Mouse (Mus musculus): ENCODE measurements around the gene Gast. TPM values are rescaled to one million over a fixed set of nuclear protein-coding genes. Genes with fewer than 3 reads are reported as not detected.
A peak's percentile ranks its signal among the peaks of the same experiment; 100 is the strongest.
"Not testable (repeated sequence)": the region's sequence is repeated elsewhere in the genome, so short reads cannot be mapped to it uniquely, and the experiment has no call there.

Gene Gast
- total RNA-seq, 2 experiments from 2014 or later, result not detected

DNA sequence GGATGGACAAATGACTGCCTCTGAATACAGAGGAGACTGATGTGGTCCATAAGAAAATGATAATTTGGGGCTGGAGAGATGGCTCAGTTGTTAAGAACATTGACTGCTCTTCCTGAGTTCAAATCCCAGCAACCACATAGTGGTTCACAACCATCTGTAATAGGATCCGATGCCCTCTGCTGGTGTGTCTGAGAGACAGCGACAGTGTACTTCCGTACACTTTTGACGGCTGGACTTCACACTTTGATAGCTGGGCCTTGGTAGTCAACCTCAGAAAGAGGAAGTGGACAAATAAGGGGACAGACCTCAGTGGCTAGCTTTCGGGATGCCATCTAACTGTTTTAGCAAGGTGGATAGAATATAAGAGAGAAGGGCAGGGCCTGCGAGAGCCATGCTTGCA, 26.0 kb downstream of the Gast start:
- no peak for DNase-seq (ENCODE audit: low spot score in 2 of 2)

DNA sequence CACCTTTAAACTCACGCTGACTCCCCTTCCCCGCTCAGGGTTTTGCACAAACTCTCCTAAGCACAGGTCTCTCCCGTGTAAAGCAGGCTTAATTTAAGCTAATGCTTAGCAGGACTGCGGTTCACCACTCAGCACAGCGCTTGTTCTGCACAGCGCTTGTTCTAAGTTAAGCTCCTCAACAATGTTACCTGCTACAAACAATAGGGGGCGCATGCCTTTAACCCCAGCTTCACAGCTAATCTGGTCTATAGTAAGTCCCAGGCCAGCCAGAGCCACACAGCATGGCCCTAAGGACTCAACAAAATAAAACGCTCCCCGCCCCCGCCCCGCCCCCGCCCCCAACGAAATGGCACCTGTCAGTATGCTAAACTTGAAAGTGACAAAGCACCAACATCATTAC, 26.9 kb downstream of the Gast start:
- DNase-seq (ENCODE audit: low spot score in 2 of 2), result not testable (repeated sequence)

DNA sequence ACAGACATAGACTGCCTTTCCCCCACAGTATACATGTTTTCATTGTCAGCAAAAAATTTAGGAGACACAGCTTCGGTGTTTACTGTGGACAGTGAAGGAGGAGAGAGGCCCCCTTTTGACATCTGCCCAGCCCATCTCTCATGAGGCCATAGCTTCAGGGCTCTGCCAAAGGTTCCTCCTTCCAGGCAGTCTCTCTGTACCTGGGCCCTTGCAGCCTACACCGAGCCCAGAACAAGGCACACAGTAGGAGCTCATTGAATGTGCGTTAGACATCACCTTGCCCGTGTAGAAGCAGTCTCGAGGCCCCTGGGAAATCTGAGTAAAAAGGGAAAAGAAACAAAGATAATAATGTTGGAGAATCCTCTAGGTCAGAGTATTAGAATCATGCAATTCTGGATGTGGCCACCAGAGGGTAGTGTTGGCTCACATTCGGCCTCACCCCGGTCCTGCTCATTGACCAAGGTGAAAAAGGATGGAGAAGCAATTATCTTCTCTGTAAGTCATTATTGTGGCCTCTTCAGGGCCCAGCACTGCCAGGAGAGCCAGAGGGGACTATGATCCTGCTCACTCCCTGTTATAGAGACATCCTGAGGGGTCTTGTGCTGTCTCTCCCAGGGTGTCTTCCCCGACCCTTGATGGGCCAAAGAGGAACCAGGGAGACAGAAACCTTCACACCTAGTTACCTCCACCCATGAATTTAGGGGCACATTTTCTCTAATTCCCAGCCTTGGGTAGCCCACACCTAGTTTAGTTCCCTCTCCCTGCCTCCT, 28.2 kb downstream of the Gast start:
- DNase-seq (ENCODE audit: low spot score in 2 of 2), result peak; percentile 46 to 49

DNA sequence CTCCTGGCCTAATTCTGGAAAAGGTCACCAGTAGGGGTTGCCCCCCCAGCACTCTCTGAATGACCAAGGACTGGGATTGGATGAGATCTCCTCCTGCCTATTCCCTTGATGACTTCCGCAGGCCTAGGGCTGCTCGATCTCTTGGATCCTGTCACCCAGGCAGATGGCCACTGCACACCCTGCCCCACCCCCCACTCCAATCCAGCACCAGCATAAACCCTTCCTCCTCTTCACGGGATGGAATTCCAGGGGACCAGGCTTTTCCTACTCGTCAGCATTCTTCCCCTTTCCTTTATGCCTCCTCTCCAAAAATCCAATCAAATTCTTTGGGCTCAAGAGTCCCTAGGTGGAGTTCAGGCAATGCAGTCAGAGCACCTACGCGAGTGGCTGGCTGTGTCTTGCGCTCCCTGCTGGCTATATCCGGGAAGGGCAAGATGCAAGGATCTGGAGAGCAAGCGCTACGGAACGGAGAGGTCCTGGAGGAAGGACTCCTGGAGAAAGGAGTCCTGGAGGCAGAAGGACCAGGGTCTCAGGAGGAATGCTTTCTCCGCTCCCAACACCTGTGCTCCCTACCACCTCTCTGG, 28.9 kb downstream of the Gast start:
- DNase-seq (ENCODE audit: low spot score in 2 of 2), result peak in 1 of 2 experiments; percentile 49

DNA sequence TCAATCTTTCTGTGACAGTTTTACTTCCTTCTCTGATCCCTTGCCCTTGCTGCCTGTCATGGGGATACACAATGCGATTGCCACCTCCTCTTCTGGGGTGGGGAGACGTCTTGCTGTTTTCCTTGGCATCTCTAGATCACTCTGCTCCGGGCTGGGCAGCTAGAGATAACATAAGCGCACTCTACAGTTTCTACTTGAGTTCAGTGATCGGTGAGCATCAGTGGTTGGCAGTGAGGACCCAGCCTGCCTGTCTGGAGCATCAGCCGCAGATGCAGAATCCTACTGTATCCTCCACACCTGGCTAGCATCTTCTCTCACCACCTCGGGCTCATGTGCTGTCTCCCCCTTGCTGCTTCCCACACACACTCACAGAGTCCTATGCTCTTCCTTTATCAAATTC, 34.9 kb downstream of the Gast start:
- no peak for DNase-seq (ENCODE audit: low spot score in 2 of 2)

DNA sequence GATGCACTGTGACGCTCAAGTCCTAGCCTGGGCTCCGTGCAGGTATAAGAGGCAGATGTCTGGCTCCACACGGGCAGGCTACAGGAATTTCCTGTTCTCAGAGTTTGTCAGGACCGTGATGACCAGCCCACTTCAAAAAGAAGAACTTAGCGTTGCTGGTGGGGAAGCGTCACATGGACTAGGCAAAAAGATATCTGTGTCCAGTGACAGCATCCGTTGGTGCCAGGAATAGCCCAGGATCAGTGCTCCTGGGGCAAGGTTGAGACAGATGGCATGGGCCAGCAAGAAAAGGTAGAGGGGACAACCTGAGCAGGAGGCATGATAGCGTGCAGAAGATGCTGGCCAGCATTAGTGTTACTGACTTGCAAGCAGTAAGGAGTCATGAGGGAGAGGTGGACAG, 35.6 kb downstream of the Gast start:
- no peak for DNase-seq (ENCODE audit: low spot score in 2 of 2)

DNA sequence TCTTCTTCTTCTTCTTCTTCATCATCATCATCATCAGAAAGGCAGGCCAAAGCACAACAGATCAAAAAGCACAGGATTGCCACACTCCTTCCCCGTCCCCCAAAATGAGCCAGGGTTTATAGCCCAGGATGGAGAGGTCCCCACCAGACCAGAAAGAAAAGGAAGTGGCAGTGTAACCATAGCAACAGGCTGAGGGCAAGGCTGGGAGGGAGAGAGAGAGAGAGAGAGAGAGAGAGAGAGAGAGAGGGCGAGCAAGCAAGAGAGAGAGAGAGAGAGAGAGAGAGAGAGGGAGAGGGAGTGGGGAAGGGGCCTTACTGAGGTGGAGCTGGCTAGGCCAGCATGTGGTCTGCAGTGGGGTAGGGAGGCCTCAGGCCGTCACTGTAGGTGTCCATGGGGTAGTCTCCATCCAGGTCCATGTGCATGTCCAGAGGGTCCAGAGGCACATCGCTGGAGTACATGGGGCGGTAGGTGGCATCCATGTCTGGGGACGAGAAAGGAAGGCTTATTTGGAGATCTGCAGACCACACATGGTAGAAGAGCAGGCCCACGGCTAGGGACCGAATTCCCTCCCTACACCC, 37.9 kb downstream of the Gast start:
- no peak for DNase-seq (ENCODE audit: low spot score in 2 of 2)

DNA sequence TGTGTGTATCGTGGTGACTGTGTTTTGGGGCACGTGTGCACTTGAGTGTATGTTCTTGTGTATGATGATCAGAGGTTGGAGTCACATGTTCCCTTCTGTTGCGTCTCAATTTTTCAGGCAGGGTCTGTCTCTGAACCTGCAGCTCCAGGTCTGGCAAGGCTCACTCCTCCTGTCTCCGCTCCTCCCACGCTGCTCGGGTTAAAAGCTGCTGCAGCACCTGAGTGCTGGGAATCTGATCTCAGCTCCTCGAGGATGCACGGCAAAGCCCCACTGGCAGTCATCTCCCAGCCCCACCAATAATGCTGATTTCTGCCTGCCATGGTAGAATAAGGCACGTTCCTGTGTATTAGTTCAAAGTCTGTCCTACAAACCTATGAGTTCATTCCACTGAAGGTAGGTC, 40.9 kb downstream of the Gast start:
- DNase-seq (ENCODE audit: low spot score in 2 of 2), result no peak

DNA sequence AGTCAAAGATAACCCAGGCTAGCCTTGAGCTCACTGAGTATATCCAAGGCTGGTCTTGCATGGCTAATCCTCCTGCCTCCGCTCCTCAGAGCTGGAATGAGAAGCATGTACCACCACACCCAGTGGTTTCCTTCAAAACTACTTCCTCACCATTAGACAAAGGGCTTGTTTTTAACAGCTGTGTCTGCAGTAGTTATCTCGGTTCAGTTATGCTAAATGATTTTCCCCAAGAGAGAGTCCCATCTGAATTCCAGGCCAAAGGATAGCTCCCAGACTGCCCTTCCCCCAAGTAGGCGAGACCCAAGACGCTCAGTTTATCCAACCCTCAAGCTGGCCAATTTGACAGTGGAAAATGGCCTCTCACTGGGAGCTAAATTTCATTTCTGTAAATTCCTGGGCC, 41.8 kb downstream of the Gast start:
- DNase-seq (ENCODE audit: low spot score in 2 of 2), result no peak

DNA sequence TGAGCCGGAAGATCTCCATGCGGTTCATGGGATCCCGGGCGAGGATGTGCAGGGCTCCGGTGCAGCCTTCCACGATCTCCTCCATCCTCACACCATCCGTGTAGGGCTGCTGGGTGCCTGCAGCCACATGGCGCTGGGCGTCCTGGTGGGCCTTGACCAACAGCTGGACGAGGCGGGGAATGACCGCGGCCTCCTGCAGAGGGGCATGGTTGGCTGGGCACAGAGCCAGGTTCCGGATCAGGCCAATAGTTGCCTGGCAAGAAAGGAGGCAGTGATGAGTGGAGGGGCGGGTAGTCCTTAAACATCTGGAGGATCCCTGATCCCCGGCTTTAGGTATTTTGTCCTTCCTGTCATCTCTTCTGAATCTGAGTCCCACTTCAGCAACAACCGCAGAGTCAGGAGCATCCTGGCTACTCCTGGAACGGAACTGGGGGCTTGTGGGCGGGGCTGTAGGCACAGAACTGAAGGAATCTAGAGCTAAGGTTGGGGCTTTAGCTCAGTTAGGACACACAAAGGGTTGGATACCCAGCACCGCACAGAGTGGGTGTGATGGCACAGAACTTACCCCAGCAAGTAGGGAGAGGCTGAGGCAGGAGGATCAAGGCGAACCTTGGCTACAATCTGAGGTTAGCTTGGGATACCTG, 42.7 kb downstream of the Gast start:
- no peak for DNase-seq (ENCODE audit: low spot score in 2 of 2)

DNA sequence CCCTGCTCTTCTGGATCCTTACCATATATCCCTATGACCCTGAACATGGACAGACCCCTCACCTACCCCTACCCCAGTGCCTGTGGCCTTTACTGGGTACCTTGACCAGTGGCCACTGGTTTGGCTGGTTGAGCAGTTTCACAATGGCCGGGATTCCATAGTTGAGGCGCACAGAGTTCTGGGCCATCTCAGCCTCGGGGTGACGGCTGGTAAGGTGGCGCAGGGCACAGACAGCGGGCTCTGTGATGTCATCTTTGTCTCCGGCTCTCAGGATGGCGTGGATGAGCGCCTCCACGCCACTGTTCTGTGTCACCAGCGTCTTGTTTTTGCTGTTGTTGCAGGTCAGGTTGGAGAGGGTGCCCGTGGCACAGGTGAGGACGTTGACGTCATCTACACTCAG, 43.8 kb downstream of the Gast start:
- no peak for DNase-seq (ENCODE audit: low spot score in 2 of 2)

DNA sequence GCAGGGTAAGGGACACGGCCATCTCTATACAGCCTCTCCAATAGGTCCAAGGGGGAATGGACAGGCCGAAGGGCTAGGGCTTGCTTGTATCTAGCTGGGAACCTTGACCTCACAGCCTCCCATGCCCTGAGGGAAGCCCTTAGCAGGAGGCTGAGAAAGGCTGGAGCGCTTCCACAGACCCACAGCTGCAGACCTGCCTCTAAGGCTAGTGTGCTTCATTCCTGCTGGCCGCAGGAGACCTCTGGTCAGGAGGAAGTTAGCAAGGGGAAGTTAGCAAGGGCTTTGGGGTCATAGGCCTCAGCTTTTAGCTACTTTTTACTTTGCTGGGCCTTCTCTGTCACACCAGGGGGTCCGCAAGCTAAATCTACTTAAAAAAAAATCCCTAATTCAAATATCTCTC, 44.2 kb downstream of the Gast start:
- DNase-seq (ENCODE audit: low spot score in 2 of 2), result no peak

DNA sequence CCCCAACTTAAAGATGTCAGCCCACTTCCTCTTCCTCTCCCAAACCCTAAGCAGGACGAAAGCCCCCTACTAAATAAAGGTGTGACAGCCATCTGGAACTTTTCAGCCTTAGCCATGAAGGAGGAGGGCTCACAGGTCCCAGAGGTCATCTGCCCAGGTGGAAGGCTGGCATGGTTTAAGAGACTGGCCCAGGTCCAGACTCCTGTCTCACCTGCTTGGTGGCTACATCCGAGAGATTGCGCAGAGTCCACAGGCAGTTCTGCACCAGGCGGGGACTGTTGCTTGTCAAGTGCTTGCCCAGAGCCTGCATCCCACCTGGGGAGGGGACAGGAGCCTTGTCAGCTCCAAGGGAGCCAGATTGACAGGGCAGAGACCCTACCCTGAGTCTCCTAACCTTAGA, 45.1 kb downstream of the Gast start:
- no peak for DNase-seq (ENCODE audit: low spot score in 2 of 2)

DNA sequence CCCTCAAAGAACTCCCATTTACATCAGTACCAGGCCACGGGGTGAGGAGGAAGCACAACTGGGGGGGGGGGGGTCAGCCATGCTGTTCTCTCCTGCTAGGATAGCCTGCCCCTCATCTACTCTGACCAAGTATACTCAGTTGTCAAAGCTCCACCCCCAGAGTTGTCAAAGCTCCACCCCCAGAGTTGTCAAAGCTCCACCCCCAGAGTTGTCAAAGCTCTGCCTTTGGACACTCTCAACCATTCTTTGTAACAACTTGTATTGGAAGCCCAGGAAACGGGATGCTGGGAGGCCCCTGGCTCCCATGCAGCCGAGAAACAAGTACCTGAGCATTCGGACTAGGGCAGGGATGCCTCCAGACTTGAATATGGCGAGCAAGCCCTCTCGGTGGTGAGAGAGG, 48.5 kb downstream of the Gast start:
- DNase-seq (ENCODE audit: low spot score in 2 of 2), result no peak

DNA sequence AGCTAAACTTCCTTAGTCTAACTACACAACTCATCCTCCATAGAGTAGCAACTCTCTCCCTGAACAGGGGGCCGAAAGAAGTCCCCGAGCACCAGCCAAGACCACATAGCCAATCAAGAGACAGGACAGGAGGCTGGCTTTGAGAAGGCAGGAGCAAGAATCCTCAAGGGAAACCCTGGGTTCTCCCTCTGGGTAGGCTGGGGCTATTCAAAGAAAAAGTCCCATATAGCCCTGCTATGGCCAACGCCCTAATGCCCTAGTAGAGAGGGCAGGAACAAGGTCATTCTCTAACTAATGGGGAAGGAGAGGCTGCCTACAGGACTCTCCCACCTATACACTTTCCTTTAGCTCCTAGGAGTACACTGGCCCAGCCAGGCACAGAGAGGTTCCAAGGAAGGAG, 50.8 kb downstream of the Gast start:
- no peak for DNase-seq (ENCODE audit: low spot score in 2 of 2)

DNA sequence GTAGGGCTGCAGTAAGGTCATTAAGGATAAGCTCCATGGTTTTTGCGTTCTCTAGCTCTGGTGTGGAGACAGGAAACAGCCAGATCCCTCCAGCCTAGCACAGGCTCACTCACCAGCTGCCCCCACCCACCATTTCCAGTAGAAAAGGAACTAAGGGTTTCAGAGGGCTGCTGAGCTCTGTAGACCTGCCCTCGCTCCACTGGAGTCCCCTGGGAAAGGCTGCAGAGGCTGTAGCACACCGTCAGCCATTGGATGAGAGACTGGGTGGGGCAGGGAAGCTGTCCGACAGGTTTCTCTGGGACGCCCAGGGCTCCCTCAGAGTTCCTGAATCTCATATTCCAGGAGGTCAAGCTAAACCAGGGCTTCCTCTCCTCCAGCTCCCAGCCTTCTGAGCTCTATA, 52.4 kb downstream of the Gast start:
- DNase-seq (ENCODE audit: low spot score in 2 of 2), result no peak

Other genes starting within 250 kb of the Gast start
- not detected for gene Krt32, start 246.2 kb upstream of the Gast start, total RNA-seq (2021)
- not detected for gene Krt35, start 238.2 kb upstream of the Gast start, total RNA-seq (2021)
- gene Krt36, start 228.8 kb upstream of the Gast start, total RNA-seq (2021), result under 1 TPM in 1 of 2 experiments, not detected in 1; 0.48 TPM
- not detected for gene Krt13, start 212.8 kb upstream of the Gast start, total RNA-seq (2021)
- under 1 TPM in 1 of 2 experiments, not detected in 1; 0.31 TPM for gene Krt15, start 198.5 kb upstream of the Gast start, total RNA-seq (2021)
- 10 to 100 TPM; 11.1 to 12.7 TPM for gene Krt19, start 185.7 kb upstream of the Gast start, total RNA-seq (2021)
- under 1 TPM; 0.11 to 0.22 TPM for gene Krt9, start 141.2 kb upstream of the Gast start, total RNA-seq (2021)
- gene Krt14, start 126.9 kb upstream of the Gast start, total RNA-seq (2021), result under 1 TPM; 0.93 to 0.98 TPM
- not detected for gene Krt16, start 85.5 kb upstream of the Gast start, total RNA-seq (2021)
- under 1 TPM; 0.25 to 0.31 TPM for gene Krt17, start 73.4 kb upstream of the Gast start, total RNA-seq (2021)
- gene Krt42, start 64.5 kb upstream of the Gast start, total RNA-seq (2021), result not detected
- 100 to 1,000 TPM; 886 to 904 TPM for gene Eif1, start 14.5 kb upstream of the Gast start, total RNA-seq (2021)
- gene Hap1, start 21.7 kb downstream of the Gast start, total RNA-seq (2021), result 100 to 1,000 TPM; 106 to 110 TPM
- 100 to 1,000 TPM in 1 of 2 experiments, 10 to 100 TPM in 1; 99.0 to 109 TPM for gene Jup, start 63.4 kb downstream of the Gast start, total RNA-seq (2021)
- 10 to 100 TPM; 40.1 to 43.5 TPM for gene P3h4, start 80.4 kb downstream of the Gast start, total RNA-seq (2021)
- gene Fkbp10, start 81.3 kb downstream of the Gast start, total RNA-seq (2021), result 10 to 100 TPM; 65.3 to 68.6 TPM
- 10 to 100 TPM; 82.4 to 84.5 TPM for gene Nt5c3b, start 107.4 kb downstream of the Gast start, total RNA-seq (2021)
- gene Klhl10, start 107.5 kb downstream of the Gast start, total RNA-seq (2021), result 1 to 10 TPM; 1.5 to 2.1 TPM
- 10 to 100 TPM; 48.8 to 50.0 TPM for gene Klhl11, start 138.3 kb downstream of the Gast start, total RNA-seq (2021)
- gene Acly, start 193.6 kb downstream of the Gast start, total RNA-seq (2021), result 100 to 1,000 TPM; 420 to 464 TPM
- gene Ttc25, start 211.2 kb downstream of the Gast start, total RNA-seq (2021), result 1 to 10 TPM; 2.2 TPM
- gene Cnp, start 240.5 kb downstream of the Gast start, total RNA-seq (2021), result 10 to 100 TPM; 49.5 to 51.3 TPM